Mouse (Mus musculus) ES-E14 (cell line): ENCODE data around the gene Gm49380.

ENCODE experiments used
- MAFK ChIP-seq: IDR thresholded peaks from 2 replicates; pipeline ENCODE4 v1.6.1; 2014; ENCODE audit warnings: mild to moderate bottlenecking, low read depth, low read length, inconsistent platforms; ENCODE audit not compliant: insufficient read depth
- ZNF384 ChIP-seq: IDR thresholded peaks from 2 replicates; pipeline ENCODE4 v1.6.1; 2012; ENCODE audit warnings: low read depth, low read length, inconsistent platforms

DNA sequence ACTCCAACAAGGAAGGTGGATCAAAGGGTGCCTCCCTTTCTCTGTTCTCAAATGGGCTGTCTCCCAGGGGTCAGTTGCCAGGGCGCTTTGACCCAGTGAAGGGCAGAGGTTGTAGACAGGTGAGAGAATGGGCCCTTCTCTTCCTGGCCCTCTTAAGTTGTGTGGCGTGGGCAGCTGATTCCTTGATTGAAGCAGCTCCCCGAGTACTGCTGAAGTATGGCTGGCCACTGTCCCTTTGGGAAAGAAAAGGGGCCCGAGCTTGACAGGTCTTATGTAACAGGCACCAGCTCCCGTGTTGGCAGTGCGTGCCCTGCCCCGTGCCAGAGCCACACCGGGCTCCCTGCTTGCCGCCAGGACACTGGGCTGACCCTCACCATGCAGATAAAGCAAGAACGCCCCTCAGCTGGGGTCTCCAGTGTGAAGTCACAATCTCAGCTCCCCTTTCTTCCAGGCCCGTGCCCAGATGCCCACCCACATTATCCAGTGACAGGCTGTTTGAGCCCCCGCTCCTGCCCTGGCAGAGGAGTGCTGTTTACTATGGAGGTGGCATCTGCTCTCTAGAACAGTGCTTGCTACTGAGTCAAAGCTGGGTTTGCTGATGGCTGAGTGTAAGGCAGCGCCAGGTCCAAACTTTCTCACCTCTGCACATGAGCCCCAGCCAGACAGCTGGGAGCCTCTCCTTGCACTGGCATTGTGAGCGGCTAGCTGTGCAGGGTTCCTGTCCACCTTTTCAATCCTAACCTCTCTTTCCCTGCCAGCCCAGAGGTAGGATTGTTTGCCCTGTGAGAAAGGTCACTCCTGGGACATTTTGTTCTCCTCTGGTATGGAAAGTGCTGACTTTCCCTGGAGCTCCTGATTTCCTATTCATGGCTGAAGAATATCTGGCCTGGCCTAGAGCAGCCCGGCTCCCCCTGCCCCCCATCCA, 27.3 kb downstream of the Gm49380 start:
- TF ChIP-seq MAFK = no peak
- no peak for TF ChIP-seq ZNF384
